Mouse (Mus musculus): ENCODE results near the gene Xrcc6.
A peak's percentile ranks its signal among the peaks of the same experiment; 100 is the strongest.

Gene Xrcc6

DNA sequence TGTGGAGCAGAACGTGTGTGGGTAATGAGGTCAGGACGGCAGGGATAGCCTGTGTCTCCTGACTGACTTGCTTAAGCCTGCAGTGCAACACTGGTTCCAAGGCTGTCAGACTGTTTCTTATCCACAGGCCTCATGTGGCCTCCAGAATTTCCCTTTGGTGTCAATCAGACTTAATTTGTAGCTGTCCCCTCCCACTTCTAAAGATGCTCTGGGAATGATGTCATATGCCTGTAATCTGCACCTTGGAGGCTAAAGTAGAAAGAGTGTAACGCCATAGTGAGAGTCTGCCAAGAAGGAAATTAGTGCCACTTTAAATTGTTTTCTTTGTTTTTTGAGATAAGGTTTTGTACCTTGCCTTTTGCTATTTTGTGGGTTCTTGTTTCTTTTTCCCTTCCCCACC, 31.7 kb downstream of the Xrcc6 start:
- DNase-seq (ENCODE audit: low read depth, low spot score), result no peak

DNA sequence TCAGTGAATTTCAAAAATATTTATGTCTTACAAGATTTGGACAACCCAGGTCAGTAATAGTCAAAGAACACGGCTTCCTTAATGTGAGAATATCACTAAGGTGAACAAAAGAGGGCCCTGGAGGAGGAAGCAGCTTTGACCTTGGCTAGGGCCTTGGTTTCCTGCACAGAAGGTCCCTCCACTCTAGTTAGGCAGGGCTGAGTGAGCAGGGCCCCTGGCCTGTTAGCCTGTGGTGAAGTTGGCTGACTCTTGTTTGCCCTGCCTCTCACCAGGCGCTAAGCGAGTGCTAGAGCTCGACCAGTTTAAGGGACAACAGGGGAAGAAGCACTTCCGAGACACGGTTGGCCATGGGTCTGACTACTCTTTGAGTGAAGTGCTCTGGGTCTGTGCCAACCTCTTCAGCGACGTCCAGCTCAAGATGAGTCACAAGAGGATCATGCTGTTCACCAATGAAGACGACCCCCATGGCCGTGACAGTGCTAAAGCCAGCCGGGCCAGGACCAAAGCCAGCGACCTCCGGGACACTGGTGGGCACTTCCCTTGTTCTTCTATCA, 35.0 kb downstream of the Xrcc6 start:
- no peak for DNase-seq (ENCODE audit: low read depth, low spot score)

DNA sequence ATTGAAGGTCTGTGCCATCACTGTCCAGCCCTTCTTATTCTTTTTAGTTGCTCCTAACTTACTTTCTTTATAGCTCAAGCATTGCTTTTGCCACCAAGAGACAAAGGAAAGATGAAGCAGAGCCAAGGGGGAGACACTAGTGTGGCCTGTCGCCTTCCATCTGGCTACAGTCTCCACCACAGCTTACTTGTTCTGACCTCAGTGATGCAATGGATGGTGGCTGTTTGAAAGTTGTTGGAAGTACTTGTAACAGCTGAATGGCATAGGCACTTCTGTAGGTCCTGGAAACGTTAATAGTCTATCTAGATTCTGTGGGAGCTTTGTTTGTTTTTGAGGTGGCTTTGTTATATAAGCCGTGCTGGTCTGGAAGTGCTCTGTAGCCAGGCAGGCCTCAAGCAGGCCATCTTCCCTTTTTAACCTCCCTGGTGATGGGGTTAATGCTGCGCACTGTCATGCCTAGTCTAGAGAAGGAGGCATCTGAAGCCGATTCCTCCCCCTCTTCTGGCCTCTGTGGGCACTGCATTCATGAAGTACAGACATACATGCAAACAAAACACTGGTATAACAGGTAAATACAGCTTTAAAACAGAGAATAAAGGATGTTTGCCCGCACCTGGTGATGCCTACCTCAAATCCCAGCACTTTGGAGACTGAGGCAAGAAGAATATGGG, 36.5 kb downstream of the Xrcc6 start:
- no peak for DNase-seq (ENCODE audit: low read depth, low spot score)

DNA sequence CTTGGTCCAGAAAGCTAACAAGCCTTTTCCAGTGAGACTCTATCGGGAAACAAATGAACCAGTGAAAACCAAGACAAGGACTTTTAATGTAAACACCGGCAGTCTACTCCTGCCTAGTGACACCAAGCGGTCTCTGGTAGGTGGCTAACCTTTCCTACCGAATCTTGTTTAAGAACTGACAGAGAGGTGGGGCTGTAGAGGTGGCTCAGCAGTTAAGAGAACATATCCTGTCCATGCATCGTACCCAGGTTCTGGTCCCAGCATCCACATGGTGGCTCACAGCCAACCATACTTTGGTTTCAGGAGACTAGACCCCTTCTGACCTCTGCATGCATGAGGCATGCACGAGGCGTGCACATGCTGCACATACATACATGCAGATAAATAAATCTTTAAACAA, 39.6 kb downstream of the Xrcc6 start:
- no peak for DNase-seq (ENCODE audit: low read depth, low spot score)

DNA sequence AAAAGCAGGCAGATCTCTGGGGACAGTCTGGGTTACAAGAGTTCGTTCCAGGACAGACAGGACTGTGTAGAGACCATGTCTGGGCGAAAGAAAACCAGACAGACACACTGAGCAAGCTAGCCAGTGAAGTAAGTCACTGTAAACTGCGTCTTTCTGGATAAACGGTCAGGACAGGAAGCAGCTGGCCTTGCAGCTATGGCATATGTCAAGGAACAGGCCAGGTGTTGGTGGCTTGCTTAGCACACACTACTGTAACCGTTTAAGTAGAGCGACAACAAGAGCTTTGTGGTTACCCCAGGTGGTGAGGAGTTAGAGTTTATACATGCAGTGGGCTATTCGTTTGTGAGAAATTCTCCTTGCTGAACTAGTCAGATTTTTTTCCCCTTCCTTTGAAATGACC, 40.1 kb downstream of the Xrcc6 start:
- no peak for DNase-seq (ENCODE audit: low read depth, low spot score)

DNA sequence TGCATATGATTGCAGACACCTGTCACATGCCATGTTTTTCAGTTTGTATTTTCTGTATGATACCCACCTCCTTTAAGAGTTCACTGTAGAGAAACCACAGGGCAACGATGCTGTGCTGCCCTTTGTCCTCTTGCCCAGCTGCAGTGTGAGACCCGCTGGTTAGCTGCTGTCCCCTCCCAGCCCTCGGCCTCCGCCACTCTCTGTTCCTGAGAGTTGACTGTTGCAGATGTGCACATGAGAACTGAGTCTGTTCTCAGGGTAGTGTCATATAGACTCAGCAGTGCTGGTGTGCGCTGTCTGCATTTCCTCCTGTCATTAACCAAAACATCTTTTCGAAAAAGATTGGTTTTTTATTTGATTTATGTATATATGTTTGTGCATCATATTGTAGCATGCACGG, 44.8 kb downstream of the Xrcc6 start:
- no peak for DNase-seq (ENCODE audit: low read depth, low spot score)

DNA sequence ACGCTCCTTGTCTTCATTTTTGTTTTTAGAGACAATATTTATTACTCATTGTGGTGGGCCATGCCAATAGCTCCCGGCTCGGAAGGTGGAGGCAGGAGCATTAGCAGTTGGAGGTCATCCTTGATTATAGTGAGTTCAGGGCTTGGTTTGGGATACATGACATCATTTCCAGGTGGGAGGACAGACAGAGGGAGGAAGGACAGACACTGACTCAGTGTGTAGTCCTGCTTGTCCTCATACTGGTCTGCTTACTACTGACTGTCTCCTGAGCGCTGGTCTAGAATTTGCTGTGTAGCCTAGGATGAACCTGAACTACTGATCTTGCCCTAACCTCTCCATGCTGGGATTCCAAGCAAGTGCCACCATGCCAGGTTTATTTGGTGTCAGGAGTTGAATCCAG, 46.1 kb downstream of the Xrcc6 start, which contains the start of gene Desi1:
TSS of gene Desi1 (minus strand) at position 101 of the 400 bp plus-strand sequence.
- no peak for DNase-seq (ENCODE audit: low read depth, low spot score)

DNA sequence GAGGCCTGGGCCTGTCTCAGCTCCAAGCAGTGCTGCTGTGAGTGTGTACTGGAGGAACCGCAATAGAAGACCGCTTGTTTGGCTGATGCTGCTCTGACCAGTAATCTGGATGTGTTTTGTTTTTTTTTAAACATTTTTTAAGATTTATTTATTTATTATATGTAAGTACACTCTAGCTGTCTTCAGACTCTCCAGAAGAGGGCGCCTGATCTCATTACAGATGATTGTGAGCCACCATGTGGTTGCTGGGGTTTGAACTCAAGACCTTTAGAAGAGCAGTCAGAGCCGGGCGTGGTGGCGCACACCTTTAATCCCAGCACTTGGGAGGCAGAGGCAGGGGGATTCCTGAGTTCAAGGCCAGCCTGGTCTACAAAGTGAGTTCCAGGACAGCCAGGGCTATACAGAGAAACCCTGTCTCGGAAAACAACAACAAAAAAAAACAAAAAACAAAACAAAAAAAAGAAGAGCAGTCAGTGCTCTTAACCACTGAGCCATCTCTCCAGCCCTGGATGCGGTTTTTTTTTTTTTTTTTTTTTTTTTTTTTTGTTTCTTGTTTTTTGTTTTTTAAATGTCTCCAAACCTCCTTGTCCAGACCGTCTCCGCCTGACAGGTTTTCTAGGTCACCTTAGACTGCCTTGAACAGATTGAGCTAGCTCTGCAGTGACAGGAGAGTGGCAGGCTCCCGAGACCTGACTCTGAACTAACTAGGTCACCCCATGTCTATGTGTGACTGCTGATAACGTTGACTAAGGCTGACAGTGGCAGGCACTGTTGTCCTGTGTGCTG, 48.5 kb downstream of the Xrcc6 start:
- peak; percentile 77 for DNase-seq (ENCODE audit: low read depth, low spot score)

DNA sequence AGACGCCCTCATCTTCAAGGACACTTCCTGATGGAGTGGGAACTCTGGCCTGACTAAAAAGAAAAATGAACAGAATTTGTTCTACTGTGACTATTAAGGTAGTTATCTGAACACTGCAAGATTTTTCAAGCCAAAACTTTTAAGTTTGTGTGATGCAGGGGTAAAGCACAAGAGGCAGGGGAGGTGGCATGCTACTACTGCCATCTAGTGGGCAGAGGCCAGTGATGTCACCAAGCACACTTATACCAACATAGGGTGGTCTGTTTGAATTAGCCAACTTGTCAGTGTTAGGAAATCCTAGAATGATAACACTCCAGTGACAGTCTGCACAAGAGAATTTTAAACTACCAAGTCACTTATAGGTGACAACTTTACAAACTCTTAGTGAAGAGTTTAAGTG, 53.0 kb downstream of the Xrcc6 start:
- peak; percentile 73 for DNase-seq (ENCODE audit: low read depth, low spot score)

DNA sequence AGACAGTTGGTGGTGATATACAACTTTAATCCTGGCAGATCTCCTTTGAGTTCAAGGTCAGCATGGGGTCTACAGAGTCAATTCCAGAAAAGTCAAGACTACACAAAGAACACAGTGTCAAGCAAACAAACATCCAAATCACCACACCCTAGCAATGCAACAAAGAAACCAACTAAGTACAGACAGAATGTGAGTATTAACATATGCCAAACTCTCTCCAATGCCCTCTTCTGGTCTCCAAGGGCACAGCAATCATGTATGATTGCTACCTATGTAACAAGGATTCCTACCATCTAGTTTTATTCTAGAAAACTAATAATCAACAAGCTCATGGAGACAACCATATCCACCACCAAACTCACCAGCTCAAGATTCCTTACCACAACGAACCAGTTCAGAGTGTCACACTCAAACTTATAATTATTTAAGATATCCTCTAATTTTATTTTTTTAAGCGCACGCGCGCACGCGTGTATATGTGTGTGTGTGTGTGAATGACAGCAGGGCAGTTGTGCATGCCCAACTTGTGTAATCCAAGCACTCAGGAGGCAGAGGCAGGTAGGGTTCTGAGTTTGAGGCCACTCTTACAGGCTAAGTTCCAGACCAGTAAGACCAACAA, 56.6 kb downstream of the Xrcc6 start:
- peak; percentile 82 for DNase-seq (ENCODE audit: low read depth, low spot score)

DNA sequence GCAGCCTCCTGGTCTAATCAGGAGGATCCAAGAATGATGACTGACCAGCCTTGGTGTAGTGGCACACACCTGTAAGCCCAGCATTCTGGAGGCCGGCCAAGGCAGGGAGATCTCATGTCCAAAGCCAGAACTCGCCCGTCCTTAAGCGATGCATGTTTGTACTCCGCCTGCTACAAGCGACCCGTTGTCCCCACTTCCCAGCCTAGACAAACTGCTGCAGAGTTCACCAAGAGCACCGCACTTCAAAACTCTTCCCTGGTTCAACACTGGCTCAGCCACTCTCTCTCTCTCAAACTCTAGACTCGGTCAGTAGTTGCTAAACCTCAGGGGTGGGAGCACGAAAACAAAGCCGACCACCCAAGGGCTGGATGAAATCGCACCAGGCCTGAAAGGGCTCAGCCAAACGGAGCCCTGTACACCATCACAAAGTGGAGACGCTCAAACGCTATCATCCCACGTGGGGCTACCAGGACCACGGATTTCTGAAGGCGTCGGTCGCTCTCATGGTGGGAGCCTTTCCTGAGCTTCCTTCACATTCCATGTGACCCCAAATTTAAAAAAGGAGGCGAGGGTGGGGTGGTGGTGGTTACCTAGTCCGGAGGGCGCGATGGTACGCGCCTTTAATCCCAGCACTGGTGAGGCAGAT, 58.7 kb downstream of the Xrcc6 start:
- DNase-seq (ENCODE audit: low read depth, low spot score), result peak; percentile 34

DNA sequence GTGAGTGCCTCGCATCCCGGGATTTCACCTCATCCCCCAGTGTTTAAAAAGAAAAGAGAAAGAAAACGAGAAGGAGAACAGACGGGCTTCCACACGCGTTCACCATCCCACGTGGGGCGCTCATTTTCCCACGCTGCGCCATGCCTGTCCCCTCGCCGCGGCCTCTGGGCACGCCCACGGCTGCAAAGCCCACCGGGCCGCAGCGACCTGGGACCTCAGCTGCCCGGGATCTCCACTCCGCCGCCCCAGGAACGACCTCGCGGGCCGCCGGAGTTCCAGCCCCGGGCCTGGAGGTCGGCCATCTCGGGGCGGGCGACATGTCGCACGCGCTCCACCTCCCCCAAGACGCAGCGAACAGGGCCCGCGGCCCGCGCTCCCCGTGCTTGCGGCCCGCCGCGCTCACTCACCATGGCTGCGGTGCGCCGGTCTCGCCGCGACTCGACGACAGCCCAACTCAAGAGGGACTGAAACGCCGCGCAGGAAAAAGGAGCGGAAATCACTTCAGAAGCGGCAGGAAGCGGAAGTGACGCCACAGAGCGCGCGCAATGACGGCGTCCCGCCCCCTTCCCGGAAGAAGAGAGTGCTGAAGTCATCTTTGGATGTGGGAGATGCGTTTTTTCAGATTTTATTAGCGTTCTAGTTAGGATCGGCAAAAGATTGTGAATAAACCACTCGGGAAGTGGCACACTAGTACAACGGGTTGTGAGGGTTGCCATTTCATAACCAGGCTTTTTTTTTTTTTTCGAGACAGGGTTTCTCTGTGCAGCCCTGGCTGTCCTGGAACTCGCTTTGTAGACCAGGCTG, 59.6 kb downstream of the Xrcc6 start, which contains the start of gene Snu13:
TSS of gene Snu13 (minus strand) at position 519 of the 804 bp plus-strand sequence.
- DNase-seq (ENCODE audit: low read depth, low spot score), result peak; percentile 84

DNA sequence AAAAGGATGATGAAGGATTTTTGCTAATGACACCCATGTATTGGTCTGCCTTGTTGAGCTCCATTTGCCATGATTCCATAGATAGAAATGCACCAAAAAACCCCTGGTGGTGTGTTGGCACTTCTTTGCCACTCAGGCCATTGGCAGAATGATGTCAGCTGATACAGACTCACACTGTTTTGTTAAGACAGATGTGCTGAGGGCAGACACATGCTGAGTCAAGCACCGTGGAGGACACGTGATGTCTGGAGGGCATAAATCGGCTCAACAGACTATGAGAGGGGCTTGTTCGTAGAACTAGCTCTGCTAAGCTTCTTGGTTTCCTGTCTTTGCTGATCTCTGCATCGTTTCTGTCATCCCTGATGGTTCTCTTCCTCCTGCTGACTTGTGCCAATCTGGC, 64.9 kb downstream of the Xrcc6 start:
- no peak for DNase-seq (ENCODE audit: low read depth, low spot score)

DNA sequence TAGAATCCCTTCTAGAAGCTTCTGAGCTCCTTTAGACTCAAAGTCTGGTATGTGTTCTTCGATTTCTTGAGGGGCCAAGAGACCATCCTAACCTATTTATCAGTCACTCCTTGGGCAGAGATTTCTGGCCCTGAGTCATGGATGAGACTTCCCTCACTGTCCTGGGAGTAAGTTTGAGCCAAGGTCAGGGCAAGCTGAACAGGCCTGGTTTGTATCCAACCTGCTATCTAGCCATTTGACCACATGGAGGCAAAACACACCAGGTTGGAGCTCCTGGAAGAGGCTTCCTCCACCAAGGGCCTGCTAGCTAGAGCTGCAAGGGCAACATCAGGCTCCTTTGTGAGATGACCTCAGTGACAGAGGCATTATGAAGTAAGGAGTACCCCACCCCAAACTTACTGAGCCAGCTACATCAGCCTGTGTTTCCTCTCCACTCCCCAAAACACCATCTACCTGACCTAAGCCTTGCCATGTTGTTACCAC, 71.1 kb downstream of the Xrcc6 start, which contains the start of gene 4930407I10Rik:
TSS of gene 4930407I10Rik (plus strand) at position 433 of the 483 bp plus-strand sequence.
- DNase-seq (ENCODE audit: low read depth, low spot score), result no peak

DNA sequence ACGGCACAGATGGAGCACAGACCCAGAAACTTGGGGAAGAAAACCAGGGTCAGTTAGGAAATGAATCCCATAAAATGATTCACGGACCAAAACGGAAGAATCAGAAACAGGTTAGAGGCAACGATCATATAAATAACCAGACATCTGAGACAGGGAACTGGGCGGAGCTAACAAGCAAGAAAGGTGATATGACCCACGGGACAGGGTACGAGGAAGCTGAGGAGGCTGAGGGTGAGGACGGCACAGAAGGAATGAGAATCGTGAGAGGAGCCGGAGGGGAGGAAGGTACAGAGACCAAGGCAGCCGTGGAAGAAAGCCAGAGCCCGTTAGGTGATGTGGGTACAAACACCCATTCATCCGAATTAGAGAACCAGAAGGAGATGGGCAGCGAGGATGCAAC, 76.3 kb downstream of the Xrcc6 start:
- DNase-seq (ENCODE audit: low read depth, low spot score), result no peak

DNA sequence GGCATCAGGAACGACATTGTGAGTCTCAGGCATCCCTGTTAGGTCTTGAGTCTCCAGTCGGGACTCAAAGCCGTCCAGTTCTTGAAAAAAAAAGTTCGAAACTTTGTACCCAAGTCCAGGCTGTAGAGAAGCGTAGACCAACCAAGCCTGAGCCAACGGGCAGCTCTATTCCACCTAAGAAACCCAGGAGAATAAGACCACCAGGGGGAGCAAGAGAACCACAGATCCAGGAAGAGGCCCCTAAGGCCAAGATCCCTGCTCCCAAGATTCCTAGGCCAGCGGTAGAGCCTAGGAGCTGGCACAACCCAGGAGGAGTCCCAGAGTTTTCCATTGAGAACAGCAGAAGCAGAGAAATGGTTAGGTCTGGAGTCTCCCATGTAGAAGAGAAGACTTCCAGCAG, 77.9 kb downstream of the Xrcc6 start:
- DNase-seq (ENCODE audit: low read depth, low spot score), result peak; percentile 92

DNA sequence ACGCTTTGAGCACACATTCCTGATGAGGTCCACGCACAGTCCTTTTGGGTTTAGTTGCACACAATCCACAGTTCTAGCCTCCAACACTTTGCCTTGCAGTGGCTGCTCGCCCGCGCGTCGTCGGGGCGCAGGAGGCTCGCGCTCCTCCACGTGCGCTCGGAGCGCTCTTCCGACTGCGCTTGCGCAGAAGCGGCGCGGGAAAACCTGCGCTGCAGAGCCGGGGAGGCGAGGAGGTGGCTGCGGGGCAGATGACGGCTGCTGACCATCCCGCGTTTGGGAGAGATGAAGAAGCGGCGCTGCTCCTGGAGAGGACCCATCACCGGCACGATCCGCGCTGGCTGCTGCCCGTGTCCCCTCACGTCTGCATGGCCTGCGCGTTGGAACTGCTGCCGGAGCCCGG, 82.3 kb downstream of the Xrcc6 start, which contains the start of gene Mei1:
TSS of gene Mei1 (plus strand) at position 99 of the 400 bp plus-strand sequence.
- DNase-seq (ENCODE audit: low read depth, low spot score), result peak; percentile 42

DNA sequence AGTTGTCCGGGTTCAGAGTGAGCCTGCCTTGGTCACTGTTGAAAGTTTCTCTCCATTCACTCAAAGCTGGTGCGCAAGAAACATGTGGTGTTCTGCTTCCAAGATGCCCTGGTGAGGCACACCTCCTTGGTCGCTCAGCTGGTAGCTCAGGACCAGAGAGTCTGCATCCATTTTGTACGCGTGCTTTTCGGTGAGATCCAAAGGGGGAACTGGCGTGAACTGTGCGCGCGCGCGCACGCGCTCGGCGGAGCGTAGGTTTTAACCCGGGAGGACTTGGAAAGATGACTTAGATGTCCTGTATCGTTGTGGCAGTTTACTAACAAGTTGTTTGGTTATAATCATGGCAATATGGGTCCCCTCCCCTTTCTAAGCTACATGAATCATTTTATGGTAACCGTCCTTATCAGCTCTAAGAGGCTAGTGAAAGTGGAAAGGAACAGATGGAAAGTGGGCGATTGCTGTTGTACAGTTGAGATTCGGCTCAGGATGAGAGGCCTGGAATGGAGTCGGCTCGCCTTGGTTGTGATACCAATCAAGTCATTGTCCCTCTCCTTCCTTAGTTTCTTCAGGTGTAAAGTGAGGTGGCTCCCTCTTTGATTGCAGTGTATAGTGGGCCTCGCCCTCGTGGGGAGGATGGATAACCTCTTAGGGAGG, 84.3 kb downstream of the Xrcc6 start:
- DNase-seq (ENCODE audit: low read depth, low spot score), result peak; percentile 55

DNA sequence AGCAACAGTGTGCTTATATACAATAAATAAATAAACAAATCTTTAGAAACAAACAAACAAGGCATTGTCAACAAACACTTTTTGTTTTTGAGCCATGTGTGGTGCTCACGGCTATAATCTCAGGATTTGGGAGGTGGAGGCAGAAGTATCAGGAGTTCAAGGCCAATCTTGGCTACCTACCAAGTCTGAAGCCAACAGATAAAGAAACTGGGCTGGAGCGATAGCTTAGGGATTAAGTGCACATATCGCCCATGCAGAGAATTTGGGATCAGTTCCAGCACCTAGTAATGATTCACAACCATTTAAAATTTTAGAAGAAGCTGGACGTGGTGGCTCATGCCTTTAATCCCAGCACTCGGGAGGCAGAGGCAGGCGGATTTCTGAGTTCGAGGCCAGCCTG, 85.9 kb downstream of the Xrcc6 start:
- DNase-seq (ENCODE audit: low read depth, low spot score), result no peak

DNA sequence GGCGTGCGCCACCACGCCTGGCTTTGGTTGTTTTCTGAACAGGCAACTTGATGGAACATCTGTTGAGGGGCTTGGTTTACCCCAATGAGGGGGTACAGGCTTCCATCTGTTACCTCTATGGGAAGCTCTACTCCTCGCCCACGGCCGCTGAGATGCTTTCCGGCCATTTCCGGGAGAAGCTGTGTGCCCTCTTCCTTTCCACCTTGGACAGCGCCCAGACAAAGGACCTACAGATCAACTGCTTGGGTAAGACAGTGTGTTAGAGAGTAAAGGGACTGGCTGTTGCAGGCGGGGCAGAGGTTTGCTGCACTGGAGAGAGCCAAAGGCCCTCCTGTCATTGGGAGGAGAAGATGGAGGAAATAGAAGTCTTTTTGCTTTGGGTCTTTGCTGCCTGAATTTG, 92.2 kb downstream of the Xrcc6 start:
- DNase-seq (ENCODE audit: low read depth, low spot score), result peak; percentile 73
